Mouse (Mus musculus) adrenal gland, adult (tissue): ENCODE measurements around the gene Fignl2.

Source experiments
- DNase-seq, 2 experiments: peaks; one replicate each; pipeline ENCODE4 v3.0.0; 2022 to 2023; ENCODE audit warnings: low spot score in 1 of 2; ENCODE audit not compliant: inconsistent age in 2 of 2

Fignl2 gene

DNA sequence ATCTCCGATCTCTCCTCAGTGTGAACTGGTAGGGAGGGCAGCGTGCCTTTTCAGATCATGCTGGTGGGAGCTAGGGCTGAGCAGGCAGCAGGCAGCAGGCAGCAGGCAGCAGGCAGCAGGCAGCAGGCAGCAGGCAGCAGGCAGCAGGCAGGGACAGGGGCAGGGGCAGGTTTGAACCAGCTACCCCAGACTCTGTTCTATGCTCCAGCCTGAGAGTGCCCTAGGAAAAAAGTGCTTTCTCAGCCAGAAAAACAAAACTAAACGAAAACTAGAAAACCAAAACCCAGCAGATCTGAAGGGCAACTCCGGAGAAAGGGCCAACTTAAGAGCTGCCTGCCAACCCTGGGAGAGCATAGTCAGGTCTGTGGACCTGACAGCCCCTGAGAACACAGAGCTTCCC is 9.7 kb downstream of the Fignl2 start:
- DNase-seq, result no peak

DNA sequence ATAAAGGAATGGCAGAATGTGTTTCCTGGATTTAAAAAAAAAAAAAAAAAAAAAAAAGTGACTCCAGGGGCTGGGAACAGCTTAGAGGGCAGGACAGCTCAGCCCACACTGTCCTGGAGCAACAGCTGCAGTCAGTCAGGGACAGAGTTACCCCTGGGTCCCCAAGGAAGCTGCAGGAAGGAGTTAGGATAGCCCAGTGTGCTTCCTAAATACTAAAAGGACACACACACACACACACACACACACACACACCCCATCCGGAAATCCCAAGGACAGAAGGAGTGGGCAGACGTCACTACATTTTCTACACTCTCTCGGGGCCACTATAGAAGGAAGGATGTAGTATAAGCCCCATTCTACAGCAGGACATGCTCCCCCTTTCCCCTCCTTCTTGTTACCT is 10.3 kb downstream of the Fignl2 start:
- DNase-seq, result peak in 1 of 2 experiments; percentile 70

DNA sequence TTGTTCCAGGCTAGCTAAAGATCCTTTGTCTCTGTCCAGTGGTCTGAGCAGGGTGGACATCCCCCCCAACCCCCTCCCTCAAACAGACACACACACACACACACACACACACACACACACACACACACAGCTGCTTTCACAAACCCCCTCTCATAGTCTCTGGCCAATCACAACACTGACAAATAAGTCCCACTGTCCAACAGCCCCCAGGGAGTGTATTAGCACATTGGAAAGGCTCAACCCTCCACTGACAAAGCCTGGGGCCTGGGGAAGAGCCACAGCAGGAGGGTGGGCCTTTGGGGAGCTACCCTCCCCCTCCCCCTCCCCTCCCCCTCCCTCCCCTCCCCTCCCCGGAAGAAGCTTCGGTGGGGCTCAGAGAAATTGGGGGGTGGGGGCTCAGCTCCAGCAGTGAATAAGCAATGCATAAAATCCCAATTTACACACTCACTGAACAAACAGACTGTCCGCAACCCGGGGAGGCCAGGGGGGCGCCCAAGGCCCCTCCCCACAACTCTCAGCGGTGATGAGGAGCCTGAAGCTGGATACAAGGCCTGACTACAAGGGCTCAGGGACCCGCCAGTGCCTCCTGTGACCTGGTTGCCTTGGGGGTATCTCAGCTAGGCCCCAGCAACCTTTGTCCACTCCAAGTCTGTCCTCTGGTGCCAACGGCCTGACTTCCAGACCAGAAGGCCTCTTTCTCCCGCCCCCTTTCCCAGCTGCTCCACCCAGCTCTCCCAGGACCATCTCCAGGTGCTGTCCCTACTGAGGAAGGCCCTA is 11.3 kb downstream of the Fignl2 start:
- no peak for DNase-seq

DNA sequence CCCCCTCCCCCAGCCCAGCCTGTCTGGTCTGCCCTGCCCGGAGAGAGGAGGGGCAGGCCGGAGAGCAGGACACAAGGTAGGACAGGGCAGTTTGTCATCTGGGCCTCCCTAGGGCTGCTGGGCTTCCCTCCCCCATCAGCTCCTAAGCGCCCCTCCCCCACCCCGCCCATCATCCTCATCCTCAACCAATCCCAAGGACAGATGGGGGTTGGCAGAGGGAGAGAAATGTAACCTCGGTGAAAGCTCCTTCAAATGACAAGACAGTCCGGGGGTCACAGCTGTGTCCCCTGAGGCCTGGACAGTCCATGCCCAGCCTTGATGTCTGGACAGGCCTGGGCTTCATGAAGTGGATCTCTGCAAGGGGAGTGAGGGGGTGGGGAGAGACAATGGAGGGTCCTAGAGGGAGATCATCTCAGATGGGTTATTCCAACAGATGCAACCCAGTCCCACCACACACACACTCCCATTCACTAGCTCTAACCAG is 12.0 kb downstream of the Fignl2 start:
- no peak for DNase-seq

DNA sequence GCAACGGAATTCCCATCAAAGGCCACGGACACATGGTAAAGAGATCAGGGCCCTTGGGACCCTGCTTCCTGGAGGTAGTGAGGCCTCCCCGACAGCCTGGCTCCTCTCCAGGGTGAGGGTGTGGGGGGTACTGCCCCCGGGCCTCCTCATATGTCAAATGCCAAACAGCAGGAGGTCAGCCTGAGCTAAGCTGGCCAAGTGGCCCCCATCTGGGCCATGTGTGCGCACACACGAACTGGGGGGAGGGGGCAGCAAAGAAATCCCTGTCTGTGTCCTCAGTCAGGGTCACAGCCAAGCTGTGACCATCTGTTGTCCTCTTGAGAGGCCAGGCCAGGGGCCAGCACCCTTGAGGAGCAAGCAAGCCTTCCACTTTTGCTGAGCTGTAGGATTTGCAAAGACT is 13.3 kb downstream of the Fignl2 start:
- DNase-seq, result peak in 1 of 2 experiments; percentile 51

DNA sequence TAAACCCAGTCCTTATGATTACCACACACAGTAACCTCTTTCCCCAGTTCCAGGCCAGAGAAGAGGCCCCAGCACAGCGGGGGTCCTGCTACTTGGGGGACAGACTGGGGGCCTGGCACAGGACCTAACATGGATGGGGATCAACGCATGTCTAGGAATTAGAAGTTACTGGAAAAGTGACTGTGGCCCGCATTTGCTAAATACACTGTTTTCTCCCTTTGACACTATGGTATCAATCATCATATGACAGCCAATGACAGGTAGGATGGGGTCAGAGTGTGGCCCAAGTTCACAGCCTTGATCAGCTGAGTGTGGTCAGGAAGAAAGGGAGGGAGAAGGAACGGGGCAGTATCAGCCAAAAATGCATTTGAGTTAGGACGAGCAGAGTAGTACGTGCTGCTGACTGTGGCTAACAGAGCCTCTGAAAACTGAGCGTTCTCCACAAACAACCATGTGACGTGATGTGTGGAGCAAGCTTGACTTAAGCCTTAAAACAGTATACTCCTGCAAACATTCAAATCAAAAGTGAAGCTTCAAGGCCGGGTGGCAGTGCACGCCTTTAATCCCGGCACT is 18.0 kb downstream of the Fignl2 start:
- DNase-seq, result peak in 1 of 2 experiments; percentile 59

DNA sequence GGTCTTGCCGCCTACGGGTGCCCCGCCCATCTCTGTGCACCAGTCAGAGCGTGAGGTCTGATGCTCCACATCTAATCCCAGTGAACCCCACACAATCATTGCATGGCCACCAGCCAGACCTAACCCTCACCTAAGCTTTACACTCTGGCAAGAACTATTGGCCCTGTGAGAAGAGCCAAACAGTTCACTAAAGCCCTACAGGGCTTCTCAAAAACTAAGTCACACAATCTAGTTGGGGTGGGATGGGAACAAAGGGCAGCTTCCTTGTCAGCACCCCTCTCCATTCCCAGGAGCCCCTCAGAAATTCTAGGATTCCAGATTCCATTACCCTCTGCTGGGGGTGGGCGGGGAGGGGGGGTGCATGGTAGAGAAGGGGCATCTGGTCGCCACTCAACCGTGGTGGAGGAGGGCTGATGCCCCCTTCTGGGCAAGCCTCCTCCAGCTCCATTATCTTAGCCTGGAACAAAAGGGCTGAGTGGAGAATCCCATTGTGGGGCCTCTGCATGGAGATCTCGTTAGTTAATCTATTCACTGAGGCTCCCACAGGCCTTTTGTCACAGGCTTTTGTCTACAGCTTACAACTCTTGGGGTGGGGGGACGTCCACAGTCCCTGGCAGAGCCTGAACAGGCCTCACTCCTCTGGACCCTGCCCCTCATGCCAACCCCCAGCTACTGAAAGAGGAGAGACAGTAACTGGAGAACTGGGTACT is 18.6 kb downstream of the Fignl2 start:
- DNase-seq, result no peak

DNA sequence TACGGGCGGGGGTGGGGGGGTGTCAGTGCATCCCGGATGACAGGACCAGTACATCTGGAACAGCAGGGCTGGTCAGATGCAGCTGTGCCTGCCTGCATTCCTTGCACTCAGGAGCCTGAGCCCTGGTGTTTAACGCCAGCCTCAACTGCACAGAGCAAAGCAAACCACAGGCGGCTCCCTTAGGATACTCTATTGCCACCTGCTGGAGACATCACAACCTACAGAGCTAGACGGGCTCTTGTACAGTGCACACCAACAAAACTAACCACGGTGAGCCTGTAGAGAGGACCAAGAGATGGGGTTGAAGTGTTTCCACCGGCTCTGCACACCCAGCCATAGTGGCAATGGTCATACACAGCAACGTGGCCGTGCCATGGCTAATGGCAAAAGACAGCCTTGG is 22.1 kb downstream of the Fignl2 start:
- peak in 1 of 2 experiments; percentile 80 for DNase-seq

DNA sequence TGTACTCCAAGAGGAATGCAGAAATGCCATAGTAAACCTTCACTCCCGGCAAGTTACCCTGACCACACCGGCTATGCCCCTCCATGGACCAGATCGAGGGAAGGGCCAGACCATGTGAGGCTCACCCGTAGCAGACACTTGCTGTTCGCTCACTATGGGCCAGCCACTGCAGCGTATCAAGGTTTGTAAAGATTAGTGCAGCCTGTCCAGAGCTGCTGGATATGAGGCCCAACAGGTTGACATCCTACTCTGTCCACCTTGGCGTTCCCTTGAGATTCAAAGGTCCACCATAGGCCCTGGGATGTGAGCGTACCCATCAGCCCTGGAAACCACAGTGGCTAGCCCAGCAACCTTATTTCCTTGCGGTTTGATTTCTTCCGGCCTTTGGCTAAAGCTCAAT is 23.8 kb downstream of the Fignl2 start:
- DNase-seq, result no peak

DNA sequence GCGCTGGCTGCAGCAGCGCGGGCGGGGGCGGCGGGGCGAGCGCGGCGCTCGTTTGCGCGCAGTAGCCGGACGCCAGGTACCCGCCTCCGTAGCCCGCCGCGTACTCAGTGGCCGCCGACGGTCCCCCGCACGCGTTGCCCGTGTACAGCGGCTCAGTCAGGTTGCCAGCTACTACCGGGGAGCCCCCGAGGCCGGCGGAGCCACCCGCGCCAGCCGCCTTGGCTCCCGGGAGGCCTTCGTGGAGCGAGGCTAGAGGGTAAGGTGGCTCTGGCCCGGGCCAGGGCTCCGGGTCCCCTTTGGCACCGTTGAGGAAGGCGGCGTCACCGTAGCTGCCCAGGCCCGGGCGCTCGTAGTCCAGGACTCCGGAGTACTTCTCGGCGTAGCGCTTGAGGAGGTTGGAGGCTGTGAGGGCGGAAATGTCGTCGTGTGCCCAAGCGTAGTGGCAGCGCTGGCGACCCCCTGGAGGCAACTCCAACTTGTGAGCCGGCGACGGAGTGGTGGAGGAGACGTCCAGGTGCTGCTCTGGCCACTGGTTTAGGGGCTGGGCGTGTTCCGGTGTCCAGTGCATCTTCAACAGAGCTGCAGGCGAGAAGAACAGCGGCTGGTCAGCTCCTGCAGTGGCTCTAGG is 24.4 kb downstream of the Fignl2 start:
- peak in 1 of 2 experiments; percentile 36 for DNase-seq

DNA sequence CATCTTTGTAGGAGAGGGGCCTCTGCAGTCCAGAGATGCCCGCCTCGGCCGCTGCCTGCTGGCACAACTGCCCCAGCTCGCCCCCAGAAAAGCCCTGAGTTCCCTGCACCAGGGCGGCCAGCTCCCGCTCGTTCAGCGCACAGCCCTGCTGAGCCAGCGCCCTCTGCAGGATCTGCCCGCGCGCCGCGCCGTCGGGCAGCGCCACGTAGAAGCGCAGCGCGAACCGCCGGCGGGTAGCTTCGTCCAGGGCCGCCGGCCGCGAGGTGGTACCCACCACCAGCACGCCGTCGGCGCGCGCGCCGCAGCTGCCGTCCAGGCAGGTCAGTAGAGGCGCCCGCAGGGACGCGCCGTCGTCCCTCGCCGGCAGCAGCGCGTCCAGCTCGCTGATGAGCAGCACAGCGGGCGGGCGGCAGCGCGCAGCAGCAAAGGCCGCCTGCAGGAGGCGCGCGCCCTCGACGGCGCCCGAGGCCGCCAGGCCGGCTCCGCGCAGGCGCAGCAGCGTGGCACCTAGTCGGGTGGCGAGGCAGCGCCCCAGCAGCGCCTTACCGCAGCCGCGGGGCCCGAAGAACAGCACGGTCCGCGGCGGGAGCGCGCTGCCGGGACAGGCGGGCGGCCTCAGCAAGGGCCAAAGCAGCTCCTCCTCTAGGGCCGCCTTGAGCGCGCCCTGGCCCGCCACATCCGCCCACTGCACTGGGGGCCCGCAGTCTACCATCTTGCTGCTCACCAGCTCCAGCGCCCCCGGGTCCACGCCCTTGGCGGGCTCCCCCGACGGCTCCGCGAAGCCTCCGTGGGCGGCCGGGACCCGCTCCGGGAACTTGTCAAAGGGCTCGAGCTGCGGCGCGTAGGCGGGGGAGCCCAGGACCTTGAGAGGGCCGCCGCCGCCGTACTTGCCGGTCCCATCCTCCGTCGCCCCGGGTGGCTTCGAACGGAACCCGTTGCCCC is 25.5 kb downstream of the Fignl2 start:
- DNase-seq, result peak in 1 of 2 experiments; percentile 67

DNA sequence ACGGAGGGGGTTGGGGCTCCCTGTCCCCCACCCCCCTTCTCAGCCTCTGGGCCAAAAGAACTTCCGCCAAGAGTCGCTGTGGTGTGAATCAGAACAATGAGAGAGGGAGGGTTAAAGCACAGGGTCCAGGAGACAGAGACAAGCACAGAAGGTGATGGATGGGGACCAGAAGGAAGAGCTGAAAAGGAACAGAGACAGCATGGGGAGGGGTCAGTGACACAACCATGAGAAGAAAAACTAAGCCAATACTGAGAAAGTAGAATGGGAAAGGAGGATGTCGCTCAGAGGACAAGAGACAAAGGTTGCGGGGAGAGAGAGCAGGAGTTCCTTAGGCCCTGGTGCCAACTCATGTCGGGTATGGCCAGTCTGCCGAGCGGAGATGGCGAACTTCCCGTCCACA is 26.5 kb downstream of the Fignl2 start:
- DNase-seq, result no peak

DNA sequence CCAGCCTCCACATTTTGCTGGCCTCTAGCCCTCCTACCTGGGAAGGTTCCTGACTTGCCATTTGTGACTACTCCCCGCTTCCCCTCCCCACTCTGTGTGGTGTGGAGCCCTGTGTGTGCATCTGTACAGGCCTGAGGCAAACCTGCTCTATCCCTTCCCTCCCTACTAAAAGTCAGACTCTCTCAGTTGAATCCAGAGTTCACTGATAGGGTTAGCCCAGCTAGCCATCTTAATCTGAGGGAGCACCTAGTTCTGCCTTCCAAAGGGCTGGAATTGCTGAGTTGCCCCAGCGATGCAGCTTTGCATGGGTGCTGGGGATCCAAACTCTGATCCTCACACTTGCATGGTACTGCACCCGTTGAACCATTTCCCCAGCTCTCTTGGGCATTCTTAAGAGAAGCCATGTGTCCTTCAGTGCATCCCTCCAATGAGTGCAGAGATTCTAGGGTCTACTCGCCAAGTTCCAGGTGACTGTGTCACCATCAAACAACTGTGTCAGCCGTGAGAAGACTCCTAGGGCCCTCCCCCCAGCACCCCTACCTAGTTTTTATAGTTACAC is 29.9 kb downstream of the Fignl2 start:
- peak in 1 of 2 experiments; percentile 26 for DNase-seq

DNA sequence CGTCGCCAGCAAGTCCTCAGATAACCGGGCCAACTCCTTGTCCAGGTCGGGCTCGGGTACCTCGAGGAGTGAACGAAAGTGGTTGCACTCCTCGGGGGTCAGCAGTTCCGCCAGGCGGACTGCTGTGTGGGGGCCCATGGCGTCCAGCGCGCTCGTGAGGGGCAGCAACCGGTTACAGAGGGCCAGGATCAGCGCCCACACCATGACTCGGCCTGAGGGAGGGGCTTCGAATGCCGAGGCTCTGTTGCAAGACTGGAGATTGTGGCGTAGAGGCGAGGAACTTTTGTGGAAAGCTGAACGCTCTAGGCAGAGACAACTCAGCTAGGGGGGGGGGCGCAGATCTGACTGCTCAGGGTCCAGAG is 31.2 kb downstream of the Fignl2 start, which contains the start of gene Gm47841:
Gm47841 (minus strand) TSS at position 204 of the 362 bp plus-strand sequence.
- no peak for DNase-seq

DNA sequence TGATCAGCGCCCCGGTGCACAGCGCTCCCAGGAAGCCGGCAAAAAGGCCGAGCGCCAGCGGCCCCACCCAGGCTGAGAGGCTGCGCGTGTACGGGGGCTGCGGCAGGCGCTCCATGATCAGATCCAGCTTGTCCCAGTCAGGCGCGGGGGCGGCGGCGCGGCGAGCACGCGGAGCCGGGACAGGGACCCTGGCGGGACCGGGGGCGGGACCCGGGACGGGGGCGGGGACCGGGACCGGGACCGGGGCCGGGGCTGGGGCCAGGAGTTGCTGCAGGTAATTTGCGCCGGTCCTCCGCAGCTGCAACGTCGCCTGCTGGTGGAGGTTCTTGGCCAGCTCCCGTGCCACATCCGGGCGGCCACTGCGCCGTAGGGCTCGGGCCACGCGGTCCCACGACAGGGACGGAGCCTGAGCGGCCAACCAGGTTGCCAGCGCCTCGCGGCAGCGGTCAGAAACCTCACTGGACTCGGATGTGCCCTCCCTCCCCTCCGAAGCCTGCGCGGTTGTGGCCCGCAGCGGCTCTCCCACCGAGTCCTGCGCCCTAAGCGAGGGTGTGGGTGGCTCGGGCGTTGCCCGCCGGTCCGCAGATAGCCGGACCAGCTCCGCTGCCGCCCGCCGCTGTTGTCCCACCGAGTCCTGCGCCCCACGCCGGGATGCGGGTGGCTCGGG is 31.7 kb downstream of the Fignl2 start:
- peak in 1 of 2 experiments; percentile 76 for DNase-seq

DNA sequence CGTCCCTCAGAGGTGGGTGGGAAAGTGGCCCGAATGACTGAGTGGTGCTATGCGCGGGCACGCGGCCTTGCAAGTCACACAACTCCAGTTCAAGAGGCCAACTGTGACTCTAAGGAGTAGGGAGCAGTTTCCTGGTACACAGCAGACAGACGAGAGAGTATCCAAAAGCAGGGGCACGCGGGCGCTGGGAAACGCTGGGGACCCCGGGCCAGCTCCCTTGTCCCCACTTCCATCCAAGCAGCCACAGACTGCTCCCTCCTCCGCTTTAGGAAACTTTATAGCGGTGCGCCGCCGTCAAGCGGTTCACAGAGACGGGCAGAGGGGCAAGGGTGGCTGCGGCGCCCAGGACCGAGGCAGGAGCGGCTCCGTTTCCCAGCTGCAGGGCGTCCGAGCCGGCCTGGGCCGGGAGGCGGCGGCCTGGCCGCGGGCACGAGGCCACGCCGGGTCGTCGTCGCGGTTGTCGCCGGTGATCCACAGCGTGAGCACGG is 32.3 kb downstream of the Fignl2 start:
- DNase-seq, result no peak

DNA sequence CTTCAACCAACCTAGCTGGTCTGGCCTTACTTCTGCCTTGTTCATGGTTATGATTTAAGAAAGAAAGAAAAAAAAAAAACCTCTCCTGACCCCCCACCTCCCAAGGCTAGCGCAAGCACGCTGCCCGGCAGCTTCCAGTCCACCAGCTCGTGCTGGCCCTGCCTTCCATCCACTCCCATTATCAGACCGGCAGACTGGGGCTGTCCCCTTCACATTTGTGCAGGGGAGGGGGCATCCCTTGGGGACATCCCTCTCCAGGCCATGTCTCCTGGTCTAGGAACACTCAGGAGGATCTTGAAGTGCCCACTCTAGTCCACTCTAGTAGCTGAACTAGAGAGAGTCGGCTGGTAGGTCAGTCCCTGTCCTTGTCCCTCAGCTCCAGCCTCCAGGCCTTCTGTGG is 33.8 kb downstream of the Fignl2 start:
- no peak for DNase-seq

DNA sequence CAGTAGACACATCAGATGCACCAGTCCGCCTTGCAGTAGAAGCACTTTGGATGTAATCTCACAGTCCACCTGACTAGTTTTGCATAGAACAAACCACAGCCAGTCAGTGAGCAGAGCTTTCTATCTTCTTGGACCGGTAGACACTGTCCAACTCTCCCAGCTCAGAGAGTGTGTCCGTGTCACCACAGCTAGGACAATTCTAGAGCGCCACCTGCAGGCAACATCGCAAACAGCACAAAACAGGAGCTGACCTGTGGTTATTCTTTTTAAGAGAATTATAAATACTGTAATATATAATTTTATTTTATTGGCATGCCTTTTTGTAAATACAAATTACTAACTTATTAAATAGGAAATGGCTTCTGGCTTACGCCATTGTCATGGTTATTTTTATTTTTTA is 35.8 kb downstream of the Fignl2 start:
- DNase-seq, result peak; percentile 62 to 83

DNA sequence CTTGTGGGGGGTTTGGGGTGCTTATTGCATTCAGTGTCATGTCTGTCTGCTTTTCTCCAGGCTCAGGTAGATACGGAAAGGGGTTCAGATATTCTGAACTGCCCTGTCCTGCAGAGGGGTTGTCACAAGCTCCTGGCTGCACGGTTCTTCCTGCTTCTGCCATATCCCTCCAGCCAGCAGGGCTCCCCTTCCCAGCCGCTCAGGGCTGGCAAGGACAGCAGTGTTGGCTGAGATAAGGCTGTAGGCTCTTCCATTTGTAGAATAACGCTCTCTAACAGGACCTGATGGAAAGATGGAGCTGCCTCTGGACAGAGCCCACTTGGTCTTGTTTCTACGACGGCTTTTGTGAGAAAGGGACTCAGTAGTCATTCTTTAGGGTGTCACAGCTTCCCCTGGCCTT is 36.4 kb downstream of the Fignl2 start:
- no peak for DNase-seq
